Mouse (Mus musculus) hindbrain, embryonic 12.5 days (tissue): ENCODE measurements at regions not wholly inside any gene's neighbourhood (a gene's known extent, or its start where the extent isn't known, plus 50 kb on each side); places are given as distances from the start of the nearest gene placed in this dataset.
A peak's percentile ranks its signal among the peaks of the same experiment; 100 is the strongest.
"Not testable (repeated sequence)": the region's sequence is repeated elsewhere in the genome, so short reads cannot be mapped to it uniquely, and the experiment has no call there.

Experiments
- ATAC-seq: fragments of 200-750 bp; cut with Nextera tagmentation; 2 replicates; pipeline ENCODE4 v1.8.0; 2017; ENCODE audit warnings: moderate TSS enrichment; ENCODE audit not compliant: low FRiP score
- H3K27ac ChIP-seq: fragments of 300-500 bp; sonication (generic); 2 replicates; pipeline ENCODE4 v1.5.1; 2016; ENCODE audit warnings: mild to moderate bottlenecking
- H3K27me3 ChIP-seq: fragments of 300-500 bp; sonication (generic); 2 replicates; pipeline ENCODE4 v1.6.1; 2016; ENCODE audit warnings: mild to moderate bottlenecking
- H3K36me3 ChIP-seq: fragments of 300-500 bp; sonication (generic); 2 replicates; pipeline ENCODE4 v1.6.1; 2016; ENCODE audit warnings: mild to moderate bottlenecking
- H3K4me1 ChIP-seq: fragments of 300-500 bp; sonication (generic); 2 replicates; pipeline ENCODE4 v1.6.1; 2016
- H3K4me2 ChIP-seq: fragments of 300-500 bp; sonication (generic); replicated peaks from 2 replicates; pipeline ENCODE4 v1.6.1; 2016; ENCODE audit warnings: mild to moderate bottlenecking
- H3K4me3 ChIP-seq: fragments of 300-500 bp; sonication (generic); 2 replicates; pipeline ENCODE4 v1.5.1; 2016; ENCODE audit warnings: mild to moderate bottlenecking
- H3K9ac ChIP-seq: fragments of 300-500 bp; sonication (generic); 2 replicates; pipeline ENCODE4 v1.6.1; 2016; ENCODE audit warnings: mild to moderate bottlenecking, moderate library complexity
- H3K9me3 ChIP-seq: fragments of 300-500 bp; sonication (generic); replicated peaks from 2 replicates; pipeline ENCODE4 v1.6.1; 2016; ENCODE audit warnings: mild to moderate bottlenecking
- WGBS: fragments of 180-500 bp; shearing (Covaris S2); methylation state at CpG from one replicate; pipeline ENCODE4 v1.1.7; 2016; 5-methylcytosine and 5-hydroxymethylcytosine counted together

DNA sequence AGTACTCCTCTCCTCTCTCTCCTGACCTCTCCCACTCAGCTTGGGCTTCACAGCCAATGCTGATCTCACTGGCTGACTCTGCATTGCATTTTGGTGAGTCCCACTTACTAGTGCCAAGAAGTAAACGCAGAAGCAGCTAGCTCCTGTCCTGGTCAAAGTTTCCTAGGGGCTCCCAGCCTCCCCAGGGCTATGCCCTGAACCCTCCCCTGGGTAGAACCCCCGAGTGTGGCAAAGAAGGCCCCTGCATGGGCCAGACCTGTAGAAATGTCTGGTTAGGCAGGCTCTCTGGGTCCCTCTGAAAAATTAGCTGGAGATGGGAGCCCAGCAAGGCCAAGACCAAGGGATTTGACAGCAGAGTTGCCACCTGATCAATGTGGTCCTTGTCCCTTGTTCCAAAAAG, 454.3 kb downstream of the Gm10330 start:
- not testable (repeated sequence) for H3K4me3 ChIP-seq, H3K4me1 ChIP-seq, H3K9me3 ChIP-seq, H3K4me2 ChIP-seq, H3K27ac ChIP-seq, H3K9ac ChIP-seq, ATAC-seq, H3K36me3 ChIP-seq, H3K27me3 ChIP-seq
- WGBS: 34% methylated on average over 2 of the region's 2 CpGs

DNA sequence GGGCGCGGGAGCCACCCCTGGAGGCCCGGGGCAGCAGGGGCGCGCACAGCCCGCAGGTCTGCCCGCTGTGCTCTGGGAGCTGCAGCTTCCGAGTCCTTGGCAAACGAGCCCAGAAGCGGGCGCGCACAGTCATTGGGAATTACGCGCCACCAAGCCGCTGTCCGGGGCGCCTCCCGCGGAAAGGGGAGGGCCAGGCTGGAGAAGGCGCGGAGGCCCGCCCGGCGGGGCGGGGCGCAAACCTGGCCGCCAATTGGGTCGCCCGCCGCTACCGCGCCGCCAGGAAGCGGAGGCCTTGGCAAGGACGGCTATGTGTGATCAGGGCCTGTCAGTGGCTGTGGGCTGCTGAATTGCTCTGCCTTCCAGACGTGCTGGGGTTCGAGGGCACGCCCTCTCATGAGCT, 464.9 kb downstream of the Gm10330 start:
- peak overlapping the region; percentile 39 for H3K4me3 ChIP-seq
- not testable (repeated sequence) for H3K9ac ChIP-seq, H3K27me3 ChIP-seq, H3K36me3 ChIP-seq, H3K27ac ChIP-seq, H3K9me3 ChIP-seq, H3K4me1 ChIP-seq
- ATAC-seq: 0 out of 2 replicates have a peak, but pooled peaks have one; percentile 69
- peak overlapping the region; percentile 45 for H3K4me2 ChIP-seq
- under 1% methylated on average over 20 of the region's 38 CpGs for WGBS
